Mouse (Mus musculus): ENCODE measurements around the gene Prdx6b. TPM values are rescaled to one million over a fixed set of nuclear protein-coding genes. Genes with fewer than 3 reads are reported as not detected.

Prdx6b gene
- total RNA-seq (2021): not detected
- long read RNA-seq, experiment 1: 0 reads
- long read RNA-seq, experiment 2: 0 reads

DNA sequence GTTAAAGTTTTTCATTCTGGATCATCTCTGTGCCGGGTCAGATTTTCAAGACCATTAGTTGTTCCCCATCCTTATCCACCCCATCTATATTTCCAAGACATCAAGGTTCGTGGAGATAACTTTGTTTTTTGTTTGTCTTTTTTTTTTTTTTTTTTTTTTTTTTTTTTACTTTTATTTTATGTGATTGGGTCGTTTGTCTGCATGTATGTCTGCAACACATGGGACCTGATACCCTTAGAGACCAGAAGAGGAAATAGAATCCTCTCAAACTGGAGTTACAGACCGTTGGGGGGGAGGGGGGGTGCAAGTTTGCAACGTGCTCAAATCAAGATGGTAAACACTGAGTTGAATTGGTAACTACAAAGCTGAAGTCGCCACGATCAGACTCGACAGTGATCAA is at the start of gene Prdx6b:
Gene Prdx6b, plus strand, starts transcription at position 301 of the 400 bp plus-strand sequence.
- intact Hi-C loops (cut with DNase I): no loop called here
- no peak for DNase-seq

DNA sequence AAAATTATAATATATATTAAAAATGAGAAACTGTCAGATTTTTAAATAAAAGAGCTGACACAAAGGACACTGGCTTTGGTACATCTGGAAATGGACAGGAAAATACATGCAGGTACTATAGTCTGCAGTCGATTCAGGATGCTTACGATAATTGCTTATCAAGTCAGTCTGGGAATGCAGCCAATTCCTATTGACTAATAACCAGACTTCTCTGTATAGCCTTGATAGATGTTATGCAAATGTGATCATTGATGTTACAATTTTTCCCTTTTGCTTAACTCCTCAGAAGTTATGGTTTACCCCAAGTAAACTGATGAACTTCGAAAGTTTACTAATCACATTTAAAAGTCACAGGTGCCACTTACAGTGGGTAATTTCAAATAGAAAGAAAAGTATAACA is 44.8 kb upstream of the Prdx6b start:
- intact Hi-C loops (cut with DNase I): no loop called here
- DNase-seq: no peak

- DNase-seq: no peak
- intact Hi-C loops (cut with DNase I): no loop called here
These were observed 44.4 kb upstream of the Prdx6b start for GRCm38 (mm10) chr2:80247868-80248267.

GRCm38 (mm10) chr2:80259888-80260672 is 32.2 kb upstream of the Prdx6b start:
- intact Hi-C loops (cut with DNase I): loop anchor here (5.0 kb wide), 1 partner anchor 278 kb away; no protein-coding TSS in a partner anchor
- DNase-seq: no peak

DNA sequence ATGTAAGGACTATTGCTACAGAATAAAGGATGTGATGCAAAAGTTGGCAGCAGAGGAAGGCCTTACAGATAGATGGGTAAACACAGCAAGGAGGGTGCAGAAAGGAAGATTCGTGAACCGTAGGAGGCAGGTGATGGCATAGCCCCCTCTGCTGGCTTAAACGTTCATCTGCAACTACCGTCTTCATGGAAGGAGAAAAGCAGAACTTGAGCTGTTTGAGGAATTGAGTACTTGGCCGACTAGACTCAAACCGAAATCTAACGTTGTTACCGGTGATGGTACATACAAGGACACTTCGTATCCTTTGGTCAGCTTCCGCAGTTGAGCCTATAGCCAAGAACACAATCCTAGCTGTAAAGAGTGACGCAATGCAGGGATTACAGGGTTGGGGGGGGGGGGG is 25.4 kb upstream of the Prdx6b start:
- intact Hi-C loops (cut with DNase I): loop anchor here (1.0 kb wide), 1 partner anchor 402 kb away; no protein-coding TSS in a partner anchor
- peak; percentile 39 to 72 for DNase-seq

GRCm38 (mm10) chr2:80268053-80268452 is 24.2 kb upstream of the Prdx6b start:
- DNase-seq: no peak
- intact Hi-C loops (cut with DNase I): no loop called here

- no peak for DNase-seq
- intact Hi-C loops (cut with DNase I): no loop called here
These were observed 20.8 kb upstream of the Prdx6b start for GRCm38 (mm10) chr2:80271431-80271830.

DNA sequence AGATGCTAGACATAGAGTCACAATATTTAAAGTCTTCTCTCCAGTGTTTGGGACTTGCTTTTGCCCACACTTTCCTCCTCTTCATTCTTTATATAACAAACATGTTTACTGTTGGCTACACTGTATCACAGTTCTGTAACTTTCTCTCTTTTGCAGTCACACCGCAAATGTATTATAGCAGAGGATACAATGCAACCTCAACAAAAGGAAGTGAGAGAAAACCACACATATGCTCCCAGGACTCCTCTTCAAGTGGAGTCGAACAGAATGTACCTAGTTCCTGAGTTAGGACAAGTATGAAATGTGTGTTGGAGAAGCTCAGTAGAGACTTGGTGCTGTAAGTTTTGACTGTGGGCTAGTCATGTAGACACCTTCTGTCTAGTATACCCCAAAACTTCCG is 19.2 kb upstream of the Prdx6b start:
- intact Hi-C loops (cut with DNase I): no loop called here
- DNase-seq: no peak

DNA sequence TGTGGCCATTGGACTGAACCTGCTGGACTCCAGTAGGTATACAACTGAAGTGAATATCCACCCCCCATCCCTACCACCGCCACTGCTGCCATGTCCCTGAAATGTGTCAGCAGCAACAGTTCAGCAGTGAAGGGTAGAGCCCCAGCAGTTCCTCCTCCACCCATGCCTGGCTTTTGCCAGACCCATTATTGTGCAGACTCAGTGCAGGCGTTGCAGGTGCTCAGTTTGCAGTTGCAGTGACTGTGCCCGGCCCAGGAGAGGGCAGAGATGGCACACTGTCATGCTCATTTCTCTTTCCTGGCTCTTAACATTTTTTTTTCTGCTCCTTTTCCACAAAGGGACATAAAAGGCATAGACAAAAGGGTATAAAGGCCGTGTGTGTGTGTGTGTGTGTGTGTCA is 18.5 kb upstream of the Prdx6b start:
- DNase-seq: no peak
- intact Hi-C loops (cut with DNase I): no loop called here

- peak in 1 of 2 experiments; percentile 34 for DNase-seq
- intact Hi-C loops (cut with DNase I): no loop called here
These were observed 17.1 kb upstream of the Prdx6b start for GRCm38 (mm10) chr2:80275136-80275535.

- intact Hi-C loops (cut with DNase I): no loop called here
- no peak for DNase-seq
These were observed 10.1 kb upstream of the Prdx6b start for GRCm38 (mm10) chr2:80282214-80282613.

DNA sequence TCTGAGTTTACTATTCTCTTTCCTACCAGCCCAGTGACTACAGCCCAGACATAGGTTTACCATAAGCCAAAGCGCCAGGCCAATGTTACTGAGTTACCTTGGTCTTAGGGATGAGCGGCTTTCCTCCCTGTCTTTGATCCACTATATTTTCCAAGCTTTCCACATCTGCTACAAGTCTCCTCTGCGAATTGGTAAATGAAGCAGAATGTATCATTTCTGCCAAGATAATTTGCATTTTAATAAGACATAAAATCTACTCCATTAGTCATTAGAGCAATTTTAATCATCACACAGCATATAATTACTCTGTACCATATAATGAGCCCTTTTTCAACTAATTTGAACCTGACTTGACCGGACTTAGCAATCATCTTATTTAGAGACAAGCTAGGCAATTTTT is 5.9 kb upstream of the Prdx6b start:
- intact Hi-C loops (cut with DNase I): no loop called here
- DNase-seq: no peak

DNA sequence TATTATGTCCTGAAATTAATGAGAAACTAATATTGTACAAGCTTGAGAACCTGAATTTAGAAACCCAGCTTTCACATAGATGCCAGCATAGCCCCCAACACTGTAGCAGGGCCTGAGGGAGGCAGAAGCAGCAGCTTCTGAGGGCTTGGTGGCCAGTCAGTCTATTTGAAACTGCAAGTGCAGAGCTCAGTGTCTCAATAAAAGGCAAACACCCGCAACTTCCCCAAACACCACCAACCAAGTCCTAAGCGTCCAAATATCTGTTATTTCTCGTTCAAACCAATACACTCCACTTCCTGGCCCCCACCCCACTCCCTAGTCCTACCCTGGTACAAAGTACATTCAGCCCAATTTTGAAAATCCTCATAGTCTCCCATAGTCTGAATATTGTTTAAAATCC is 6.1 kb downstream of the Prdx6b start:
- DNase-seq: no peak
- intact Hi-C loops (cut with DNase I): no loop called here

DNA sequence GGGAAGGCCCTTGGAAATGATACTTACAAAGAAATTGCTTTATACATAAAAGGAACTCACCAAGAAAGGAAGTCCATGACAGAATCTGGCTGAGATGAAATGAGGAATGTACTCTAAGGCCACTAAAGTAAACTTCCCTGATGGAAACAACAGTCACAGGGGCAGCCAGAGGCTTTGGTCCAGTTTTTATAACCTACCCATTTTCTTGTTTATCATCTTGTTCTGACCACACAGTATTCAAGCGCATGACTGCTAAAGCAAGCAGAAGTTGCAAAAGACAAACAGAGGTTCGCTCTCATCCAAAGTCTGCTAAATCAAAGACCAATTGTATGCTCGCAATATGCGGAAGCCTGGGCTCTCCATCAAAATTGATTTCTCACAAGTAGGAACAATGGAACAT is 8.5 kb downstream of the Prdx6b start:
- intact Hi-C loops (cut with DNase I): no loop called here
- no peak for DNase-seq

DNA sequence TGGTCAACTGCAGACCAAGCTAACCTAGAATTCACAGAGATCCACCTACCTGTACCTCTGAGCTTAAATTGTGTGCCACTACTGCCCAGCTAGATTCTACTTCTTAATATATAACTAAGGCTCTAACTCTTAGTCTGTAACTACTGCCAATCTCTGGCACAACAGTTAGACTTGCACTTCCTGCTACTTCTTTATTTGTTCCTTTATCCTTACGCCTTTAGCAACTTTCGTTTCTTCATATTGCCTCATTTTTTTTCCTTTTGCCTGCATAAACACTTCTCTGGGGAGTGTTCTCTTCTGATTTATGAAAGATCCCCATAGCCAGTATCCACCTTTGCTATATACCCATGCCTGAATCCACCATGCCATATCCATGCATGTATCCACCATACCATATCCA is 11.7 kb downstream of the Prdx6b start:
- intact Hi-C loops (cut with DNase I): no loop called here
- DNase-seq: no peak

GRCm38 (mm10) chr2:80307701-80308100 is 15.4 kb downstream of the Prdx6b start:
- intact Hi-C loops (cut with DNase I): no loop called here
- DNase-seq: no peak

DNA sequence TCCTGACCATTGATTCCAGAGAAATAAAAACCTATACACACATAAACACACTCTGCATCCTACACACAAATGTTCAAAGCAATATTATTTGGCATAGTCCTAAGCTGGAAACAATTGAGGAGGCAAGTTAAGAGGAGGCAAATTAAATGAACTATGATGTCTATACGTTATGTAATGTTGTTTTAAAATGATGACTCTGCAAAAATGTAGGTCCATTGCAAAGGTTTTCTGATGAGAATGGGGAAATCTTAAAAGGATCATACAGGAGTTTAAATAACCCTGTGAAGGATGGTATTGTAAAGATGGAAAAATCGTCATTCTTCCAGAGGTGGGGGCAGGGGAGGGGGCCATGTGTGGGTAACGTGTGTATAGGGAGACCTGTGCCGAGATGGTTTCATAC is 17.5 kb downstream of the Prdx6b start:
- DNase-seq: no peak
- intact Hi-C loops (cut with DNase I): no loop called here

DNA sequence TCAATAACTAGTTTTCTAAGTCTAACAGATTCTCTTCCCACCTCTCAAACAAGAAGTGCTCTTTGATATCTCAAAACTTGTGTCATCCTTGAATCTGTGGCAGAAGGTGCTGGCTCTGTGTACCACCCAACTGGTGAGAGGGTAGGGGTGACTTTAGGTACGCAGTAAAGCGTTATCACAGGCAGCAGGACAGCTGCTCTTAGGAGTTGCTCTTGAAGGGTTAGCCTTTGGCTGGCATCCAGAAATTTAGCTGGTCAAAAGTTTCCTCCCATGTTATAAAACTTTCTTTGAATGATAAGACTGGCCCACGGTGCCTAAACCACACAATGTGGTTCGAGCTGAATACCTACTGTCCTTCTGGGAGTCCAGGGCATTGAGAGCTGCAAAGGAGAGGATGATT is 18.5 kb downstream of the Prdx6b start:
- intact Hi-C loops (cut with DNase I): no loop called here
- no peak for DNase-seq

GRCm38 (mm10) chr2:80311350-80311749 is 19.1 kb downstream of the Prdx6b start:
- intact Hi-C loops (cut with DNase I): no loop called here
- no peak for DNase-seq

DNA sequence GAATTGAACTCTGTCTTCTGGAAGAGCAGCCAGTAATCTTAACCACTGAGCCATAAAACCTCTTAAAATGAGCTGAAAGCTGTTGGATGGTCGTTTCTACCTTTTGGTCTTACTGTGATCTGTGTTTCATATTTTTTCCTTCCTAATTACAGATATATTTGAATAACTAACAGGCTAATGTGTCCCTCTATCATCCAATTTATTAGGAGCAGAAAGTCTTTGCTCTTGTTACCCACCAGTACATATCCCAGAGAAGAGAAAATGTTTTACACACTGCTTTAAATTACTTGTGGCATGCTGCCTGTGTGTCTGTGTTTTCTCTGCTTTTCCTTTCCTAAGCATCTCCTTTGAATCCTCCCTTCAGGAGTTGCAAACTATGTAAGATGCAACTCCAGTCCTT is 21.9 kb downstream of the Prdx6b start:
- intact Hi-C loops (cut with DNase I): no loop called here
- no peak for DNase-seq

- DNase-seq: no peak
- intact Hi-C loops (cut with DNase I): no loop called here
These were observed 22.6 kb downstream of the Prdx6b start for GRCm38 (mm10) chr2:80314854-80315241.

Measured in heart, postnatal 14 days (tissue).